Mouse (Mus musculus): ENCODE data around the gene Gm12355.

- TF ChIP-seq POLR2A (IDR thresholded peaks at IDR 0.05; ENCODE audit: control insufficient read depth, low read depth, low read length) = no peak
- TF ChIP-seq CTCF (IDR thresholded peaks at IDR 0.05; ENCODE audit: control insufficient read depth, insufficient read depth, insufficient replicate concordance, low read depth, low read length) = no peak
These were observed 46.4 kb upstream of the Gm12355 start for GRCm38 (mm10) chr11:98671857-98672256.

Data from testis, adult 2 months (tissue).